Mouse (Mus musculus) retina, postnatal 7 days (tissue): Measurements from ENCODE around the gene Cd7.
"Not testable (repeated sequence)": the region's sequence is repeated elsewhere in the genome, so short reads cannot be mapped to it uniquely, and the experiment has no call there.

Experiments used
- DNase-seq: peaks from one replicate; pipeline ENCODE4 v3.0.0-alpha.2; 2012; ENCODE audit warnings: low read depth, low spot score

Cd7 gene

GRCm38 (mm10) chr11:121047826-121048399, 8.7 kb upstream of the Cd7 start:
- no peak for DNase-seq

DNA sequence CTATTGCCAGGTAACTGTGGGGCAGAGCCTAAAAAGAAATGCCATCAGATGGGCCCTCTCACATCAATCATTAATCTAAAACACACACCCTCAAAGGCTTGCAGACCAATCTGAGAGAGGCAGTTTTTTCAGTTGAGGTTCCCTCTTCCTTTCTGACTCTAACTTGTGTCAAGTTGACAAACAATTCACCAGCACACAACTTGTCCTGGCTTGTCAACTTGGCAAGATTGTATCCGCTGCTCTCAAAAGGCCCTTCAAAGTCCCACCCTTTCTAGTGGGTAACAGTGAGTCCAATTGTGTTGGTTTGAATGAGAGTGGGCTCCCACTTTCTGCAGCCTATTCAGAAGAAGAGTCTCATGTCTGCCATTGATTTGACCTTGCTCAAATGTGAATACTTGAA, 6.1 kb upstream of the Cd7 start:
- DNase-seq, result no peak

GRCm38 (mm10) chr11:121043025-121043424, 3.8 kb upstream of the Cd7 start:
- not testable (repeated sequence) for DNase-seq

DNA sequence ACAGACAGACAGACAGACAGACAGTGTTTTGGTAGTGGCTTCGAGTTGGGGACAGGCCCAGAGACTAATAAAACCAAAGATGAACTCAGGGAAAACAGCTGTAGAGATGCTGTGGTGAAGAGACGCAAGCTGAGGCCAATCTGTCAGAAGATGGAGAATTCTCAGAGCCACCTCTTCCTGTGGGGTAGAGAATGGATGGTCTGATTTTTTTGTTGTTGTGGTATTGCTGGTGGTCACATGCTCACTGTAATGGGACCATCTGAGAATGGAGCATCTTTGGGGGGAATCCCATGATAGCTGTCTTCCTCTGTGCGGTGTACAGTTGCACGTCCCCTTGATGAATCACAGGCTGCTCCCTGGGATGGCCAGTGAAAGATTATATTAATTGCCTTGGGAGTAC, 3.3 kb upstream of the Cd7 start:
- DNase-seq, result no peak

- DNase-seq, result no peak
Observed at GRCm38 (mm10) chr11:121041636-121042035, 2.4 kb upstream of the Cd7 start.

DNA sequence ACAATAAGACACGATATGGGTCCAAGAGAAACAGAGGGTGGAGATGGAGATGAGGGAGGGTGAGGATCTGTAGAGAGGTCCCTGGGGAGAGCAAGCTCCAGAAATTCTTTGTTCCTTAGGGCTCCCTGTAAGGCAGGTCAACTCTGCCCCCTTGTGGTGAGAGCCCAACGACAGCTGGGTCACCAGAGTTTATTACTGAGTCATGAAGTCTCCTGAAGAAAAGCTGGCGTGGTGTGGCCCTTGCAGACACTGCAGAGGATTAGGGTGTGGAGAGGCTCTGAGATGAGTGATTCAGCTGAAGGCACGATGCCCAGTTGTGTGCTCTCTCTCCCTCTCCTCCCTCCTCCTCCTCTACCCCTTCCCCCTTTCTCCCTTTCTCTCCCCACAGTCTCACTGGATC, 2.0 kb upstream of the Cd7 start:
- DNase-seq, result peak; percentile 70

- no peak for DNase-seq
Observed at GRCm38 (mm10) chr11:121038366-121039240, 615 bp downstream of the Cd7 start.

DNA sequence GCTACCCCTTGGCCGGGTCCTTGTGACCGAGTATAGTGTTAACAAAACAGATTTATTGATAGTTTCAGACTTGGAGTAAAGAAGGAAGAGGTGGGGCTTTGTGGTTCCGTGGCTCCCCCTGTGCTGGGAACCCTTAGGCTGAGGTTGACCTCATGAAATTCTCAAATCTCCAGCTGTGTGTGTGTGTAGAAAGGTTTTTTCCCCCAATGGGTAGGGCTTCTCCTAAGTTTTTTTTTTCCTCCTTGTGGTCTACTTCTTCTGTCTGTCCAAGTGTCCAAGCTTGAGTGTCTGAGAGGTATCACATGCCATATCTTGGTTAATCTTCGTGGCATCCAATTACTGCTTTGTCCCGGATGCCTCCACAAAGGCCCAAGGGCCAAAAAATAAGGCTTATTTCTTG, 6.1 kb downstream of the Cd7 start:
- DNase-seq, result no peak

GRCm38 (mm10) chr11:121027259-121027658, 12.0 kb downstream of the Cd7 start:
- no peak for DNase-seq

GRCm38 (mm10) chr11:121024163-121024562, 15.1 kb downstream of the Cd7 start:
- no peak for DNase-seq

DNA sequence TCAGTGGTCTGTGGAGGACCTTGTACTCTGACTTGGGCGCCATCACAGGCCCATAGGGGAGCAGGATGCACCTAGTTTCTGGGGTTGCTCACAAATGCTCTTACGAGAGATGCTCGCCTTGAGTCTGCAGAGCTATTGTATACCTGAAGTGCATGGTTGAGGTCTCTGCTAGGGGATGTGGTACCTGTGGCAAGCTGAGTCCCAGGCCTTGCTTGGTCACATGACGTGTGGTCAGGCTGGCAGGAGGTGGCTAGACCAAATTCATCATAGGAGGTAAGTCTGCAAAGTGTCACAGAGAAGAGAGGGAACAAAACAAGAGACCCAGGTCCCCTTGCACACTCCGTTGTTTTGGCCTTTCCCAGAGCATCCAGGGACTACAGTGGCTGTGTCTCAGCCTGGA, 19.7 kb downstream of the Cd7 start:
- DNase-seq, result no peak

DNA sequence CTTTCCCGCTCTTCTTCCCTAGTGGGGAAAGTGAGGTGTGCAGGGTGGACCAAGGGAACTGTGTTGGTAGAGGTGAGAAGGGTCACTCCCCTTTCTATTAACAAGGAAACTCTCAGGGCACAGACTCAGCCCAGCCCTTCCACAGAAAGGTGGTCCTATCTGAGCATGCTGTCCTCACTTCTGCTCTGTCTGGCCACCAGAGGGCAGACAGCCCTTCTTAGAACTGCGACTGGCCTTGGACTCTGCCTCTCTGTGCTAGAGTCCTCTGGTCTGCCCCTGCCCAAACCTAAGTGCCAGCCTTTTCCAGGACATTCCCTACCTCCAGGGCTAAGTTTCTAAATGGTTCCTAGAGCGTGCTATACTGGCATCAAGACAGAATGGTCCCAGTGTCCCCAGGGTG, 21.5 kb downstream of the Cd7 start:
- peak; percentile 49 for DNase-seq

GRCm38 (mm10) chr11:121015472-121015871, 23.7 kb downstream of the Cd7 start:
- DNase-seq, result no peak

- DNase-seq, result no peak
Observed at GRCm38 (mm10) chr11:121014896-121015300, 24.3 kb downstream of the Cd7 start.

DNA sequence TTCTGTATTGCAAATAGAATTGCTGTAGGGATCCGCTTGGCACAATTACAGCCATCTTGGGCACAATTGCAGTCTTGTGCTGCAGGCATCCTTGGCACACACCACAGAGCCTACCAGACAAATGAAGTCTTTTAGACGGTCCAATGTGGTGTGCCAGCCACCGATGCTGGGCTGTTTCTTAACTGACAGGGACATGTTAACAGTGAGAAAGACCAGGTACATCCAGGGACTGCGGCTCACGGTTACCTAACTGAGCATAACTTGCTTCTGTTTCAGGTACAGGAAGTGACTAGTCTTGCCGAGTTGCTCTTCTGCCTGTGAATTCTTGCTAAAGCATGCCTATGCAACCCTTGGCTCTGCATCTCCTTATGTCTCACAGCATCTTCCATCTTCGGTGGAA, 25.6 kb downstream of the Cd7 start:
- no peak for DNase-seq

DNA sequence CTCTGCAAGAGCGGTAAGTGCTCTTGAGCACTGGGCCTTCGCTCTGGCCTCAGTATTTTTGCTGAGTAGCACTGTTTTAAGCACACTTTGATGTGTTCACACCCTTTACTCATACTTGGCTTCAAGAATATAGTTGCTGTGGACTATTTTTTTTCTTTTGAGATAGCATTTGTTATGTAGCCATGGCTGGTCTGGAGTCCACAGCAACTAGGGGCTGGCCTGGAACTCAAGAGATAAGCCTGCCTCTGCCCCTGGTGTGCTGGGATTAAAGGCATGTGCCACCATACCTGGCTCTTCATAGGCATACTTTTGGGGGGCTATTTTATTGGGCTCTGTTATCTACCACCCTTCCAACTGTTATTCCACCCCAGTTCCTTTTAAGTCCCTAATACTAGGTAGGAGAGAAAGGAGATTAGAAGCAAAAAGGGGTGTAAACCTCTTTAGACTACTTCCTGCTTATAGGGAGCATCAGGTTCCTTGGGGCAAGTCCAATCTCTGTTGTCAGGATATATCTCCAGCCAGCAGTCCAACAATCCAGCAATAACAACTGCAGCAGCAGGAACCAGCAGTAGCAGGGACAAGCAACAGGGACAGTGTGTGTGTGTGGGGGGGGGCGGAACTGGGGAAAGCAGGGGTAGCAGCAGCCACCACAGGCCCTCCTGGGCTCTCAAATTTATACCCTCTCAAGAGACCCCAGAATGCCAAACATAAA, 29.0 kb downstream of the Cd7 start:
- no peak for DNase-seq

DNA sequence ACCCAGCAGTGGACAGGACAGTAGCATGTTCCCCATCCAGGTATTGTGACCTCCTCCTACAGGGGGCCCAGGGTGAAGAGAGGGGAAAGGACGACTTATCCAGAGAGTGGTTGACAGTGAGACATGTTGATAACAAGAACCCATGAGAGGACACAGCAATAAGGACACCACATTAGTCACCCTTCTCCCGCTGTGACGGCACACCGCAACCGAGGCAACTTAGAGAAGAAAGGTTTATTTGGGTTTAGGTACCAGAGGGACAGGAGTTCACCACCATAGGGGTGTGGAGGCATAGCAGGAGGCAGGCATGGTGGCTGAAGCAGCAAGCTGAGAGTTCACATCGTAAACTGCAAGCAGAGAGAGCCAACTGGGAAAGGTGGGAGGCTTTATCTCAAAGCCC, 33.0 kb downstream of the Cd7 start:
- DNase-seq, result no peak

- DNase-seq, result no peak
Observed at GRCm38 (mm10) chr11:121004281-121004680, 34.9 kb downstream of the Cd7 start.

- no peak for DNase-seq
Observed at GRCm38 (mm10) chr11:121001966-121002365, 37.3 kb downstream of the Cd7 start.

DNA sequence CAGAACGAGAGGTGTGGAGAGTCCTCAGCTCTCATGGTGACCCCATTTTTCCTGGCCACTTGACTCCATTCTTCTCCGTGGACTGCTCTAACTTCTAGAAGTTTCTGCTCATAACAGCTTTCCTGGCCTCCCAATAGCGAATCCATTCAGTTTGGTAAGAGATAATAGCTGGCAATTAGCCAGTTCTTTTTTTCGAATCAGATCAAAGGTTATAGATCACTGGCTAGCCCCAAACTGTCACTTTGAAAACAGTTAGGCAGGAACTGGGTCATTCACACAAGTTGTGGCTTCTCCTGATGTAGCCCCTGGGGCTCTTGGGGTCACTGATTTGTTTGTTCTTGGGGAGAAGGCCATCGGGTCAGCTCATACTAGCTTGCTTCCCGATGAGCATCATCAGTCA, 44.5 kb downstream of the Cd7 start:
- no peak for DNase-seq

- no peak for DNase-seq
Observed at GRCm38 (mm10) chr11:120993586-120993985, 45.6 kb downstream of the Cd7 start.

GRCm38 (mm10) chr11:120993080-120993479, 46.1 kb downstream of the Cd7 start:
- no peak for DNase-seq

DNA sequence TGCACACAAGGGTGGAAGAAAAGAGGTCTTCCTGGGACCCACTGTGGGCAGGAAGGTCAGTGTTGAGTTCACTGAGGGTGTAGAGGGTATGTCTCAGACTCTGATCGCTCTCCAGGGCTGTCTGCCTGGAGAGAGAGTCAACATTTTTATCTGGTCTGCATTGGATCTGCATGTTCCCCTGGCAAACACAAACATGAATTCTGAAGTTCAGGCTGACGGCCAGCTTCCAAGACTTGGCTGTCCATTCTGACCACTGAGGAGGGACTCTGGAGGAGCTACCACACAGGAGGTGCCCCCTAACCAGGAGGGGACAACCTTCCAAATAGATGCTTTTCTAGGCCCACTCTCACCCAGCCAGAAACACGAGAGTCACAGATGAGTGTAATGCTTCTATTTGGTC, 47.4 kb downstream of the Cd7 start:
- DNase-seq, result no peak
